Mouse (Mus musculus): ENCODE data around the gene Caly.

Caly gene

DNA sequence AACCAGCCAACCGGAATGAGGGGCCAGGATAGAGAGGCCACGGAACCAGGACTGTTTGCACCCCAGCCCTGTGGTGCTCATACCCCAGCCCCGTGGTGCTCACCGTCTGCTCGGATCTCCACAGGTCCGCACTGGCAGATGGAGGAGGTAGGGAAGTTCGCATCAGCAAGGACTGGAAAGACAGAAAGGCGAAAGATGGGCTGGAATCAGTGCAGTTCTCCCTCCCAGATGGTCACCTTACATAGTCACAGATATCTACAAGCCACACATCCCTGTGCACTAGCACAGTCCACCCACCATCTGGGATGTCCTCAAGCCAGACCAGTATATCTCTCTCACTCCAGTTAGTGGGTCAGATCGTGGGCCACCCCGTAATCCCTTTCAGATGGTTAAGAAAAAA is 19.1 kb upstream of the Caly start:
- POLR2A ChIA-PET: interaction anchor here (0.6 to 8.1 kb wide), 23 partner anchors 9 to 1114 kb away, joined by 3 to 109 read pairs (median 5); partner anchors contain the start of genes Echs1 (in 3 of the 4), Mtg1 (in 3 of the 4), Paox (in 3 of the 4) and Bet1l (in 1 of the 4)
- CTCF ChIA-PET: interaction anchor here in 1 of 4 experiments (0.9 kb wide), 1 partner anchor 39 kb away, joined by 3 read pairs; no protein-coding TSS in a partner anchor

DNA sequence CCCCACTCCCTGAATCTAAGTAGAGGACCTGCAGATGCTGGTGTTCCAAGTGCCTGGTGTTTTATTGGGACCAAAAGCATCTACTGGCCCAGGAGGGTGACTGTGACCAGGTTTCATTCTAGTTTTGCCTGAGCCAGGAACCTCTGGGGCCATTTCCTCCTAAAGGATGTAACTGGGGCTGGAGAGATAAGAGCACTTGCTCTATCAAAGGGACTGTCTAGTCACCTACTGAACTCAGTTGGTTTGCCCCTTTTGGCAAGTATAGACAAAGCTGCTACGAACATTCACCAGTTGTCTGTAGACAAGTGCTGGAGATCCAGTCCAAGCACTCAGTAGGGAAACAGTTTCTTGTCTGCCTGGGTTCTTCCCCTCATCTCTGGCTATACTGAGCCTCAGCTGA is 16.1 kb upstream of the Caly start:
- ChIA-PET POLR2A (interaction anchor here (0.6 to 1.9 kb wide), 8 partner anchors 9 to 142 kb away, joined by 3 to 6 read pairs (median 3); partner anchors contain the start of genes Echs1 (in 2 of the 4), Mtg1 (in 1 of the 4) and Paox (in 1 of the 4)), CTCF (interaction anchor here in 1 of 4 experiments (0.6 kb wide), 1 partner anchor 269 kb away, joined by 3 read pairs; no protein-coding TSS in a partner anchor)

DNA sequence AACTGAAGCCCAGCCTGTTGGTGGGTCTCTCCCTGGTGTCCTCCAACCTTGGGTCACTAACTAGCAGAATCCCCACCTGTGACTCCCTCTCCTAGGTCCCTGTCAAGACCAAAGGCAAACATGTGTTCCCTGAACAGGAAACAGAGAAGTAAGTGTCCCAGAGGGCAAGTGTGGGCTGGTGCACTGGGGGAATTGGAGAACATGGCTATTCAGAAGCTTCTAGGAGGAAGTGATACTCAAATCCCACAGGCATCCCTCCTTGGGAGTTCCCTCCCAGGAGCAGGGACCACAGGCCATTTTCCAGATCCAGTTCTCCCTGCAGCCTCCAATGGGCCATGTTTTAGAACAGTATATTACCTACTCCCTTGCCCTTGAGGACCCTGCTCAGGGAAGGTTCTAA is 13.7 kb upstream of the Caly start:
- ChIA-PET CTCF (no interaction called here), POLR2A (interaction anchor here in 2 of 4 experiments (1.6 to 2.2 kb wide), 2 partner anchors 16 to 29 kb away, joined by 3 to 8 read pairs; no protein-coding TSS in a partner anchor)

DNA sequence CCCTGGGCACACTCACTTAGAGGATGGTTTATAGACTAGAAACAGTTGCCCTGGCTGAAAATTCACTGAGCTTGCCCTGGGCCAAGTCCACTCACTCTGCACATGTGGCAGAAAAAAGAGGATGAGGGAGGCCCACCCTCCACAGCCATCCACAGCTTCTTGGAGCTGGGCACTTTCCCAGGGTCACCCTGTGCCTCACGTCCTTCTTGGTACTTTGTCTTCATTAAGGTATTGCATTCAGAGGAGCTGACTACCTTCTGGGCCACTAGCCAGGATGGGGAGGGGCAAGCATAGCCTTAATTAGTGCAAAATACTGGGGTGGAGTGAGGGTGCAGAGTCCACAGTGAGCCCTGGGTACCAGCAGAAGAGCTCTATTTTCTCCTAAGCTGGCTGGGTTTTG is 13.2 kb upstream of the Caly start:
- POLR2A ChIA-PET: interaction anchor here in 2 of 4 experiments (1.1 to 2.2 kb wide), 3 partner anchors 16 to 30 kb away, joined by 3 to 8 read pairs (median 3); no protein-coding TSS in a partner anchor
- CTCF ChIA-PET: no interaction called here

DNA sequence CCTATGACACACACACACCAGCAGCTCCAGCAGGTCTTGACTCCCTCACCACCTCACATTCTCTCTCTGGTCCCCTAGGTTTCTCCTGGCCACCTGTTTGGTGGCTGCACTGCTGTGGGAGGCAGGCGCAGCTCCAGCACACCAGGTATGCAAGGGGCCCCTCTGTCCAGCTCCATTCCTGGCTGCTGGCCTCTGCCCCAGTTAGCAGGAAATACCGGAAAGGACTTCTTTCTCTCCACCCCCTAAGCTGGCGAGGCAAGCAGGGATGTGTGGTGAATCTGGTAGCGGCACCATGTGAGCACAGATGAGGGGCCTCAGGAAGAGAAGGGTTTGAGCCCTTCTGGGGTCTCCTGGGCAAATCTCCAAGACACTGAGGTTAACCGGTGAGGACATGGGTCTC is 12.6 kb upstream of the Caly start:
- POLR2A ChIA-PET: interaction anchor here in 2 of 4 experiments (1.1 to 2.2 kb wide), 3 partner anchors 17 to 30 kb away, joined by 3 to 8 read pairs (median 3); no protein-coding TSS in a partner anchor
- CTCF ChIA-PET: no interaction called here

DNA sequence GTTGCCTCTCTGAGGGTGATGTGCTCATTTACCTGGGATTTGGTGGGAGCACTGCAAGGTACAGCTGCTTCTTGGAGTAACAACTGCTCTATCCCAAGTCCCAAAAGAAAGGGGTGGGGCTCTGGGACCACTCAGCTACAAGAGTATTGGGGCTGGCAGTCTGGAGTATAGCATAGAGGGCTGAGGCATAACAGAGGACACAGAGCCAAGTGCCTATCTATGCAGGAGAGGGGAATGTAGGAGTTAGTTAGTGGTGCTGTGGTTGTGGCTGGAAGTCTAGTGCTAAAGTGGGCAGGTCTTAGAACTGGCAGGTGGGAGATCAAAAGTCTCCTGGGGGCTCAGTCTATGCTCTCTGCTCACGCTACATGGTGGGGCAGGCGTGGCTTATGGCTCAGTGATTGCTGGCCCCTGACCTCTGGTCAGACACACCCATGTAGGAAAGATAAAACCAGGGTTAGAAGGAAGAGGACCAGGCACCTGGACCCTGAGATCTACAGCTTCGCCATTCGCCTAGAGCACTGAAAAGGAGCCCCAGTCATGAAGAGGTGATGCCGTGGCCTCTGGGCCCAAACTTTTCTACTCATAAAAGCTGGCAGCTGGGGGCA is 10.7 kb upstream of the Caly start, which contains the start of gene Prap1:
Gene Prap1, plus strand, starts transcription at position 472 of the 605 bp plus-strand sequence.
- CTCF ChIA-PET: interaction anchor here in 1 of 4 experiments (0.6 kb wide), 1 partner anchor 389 kb away, joined by 5 read pairs; no protein-coding TSS in a partner anchor
- POLR2A ChIA-PET: interaction anchor here in 2 of 4 experiments (0.7 to 2.5 kb wide), 8 partner anchors 8 to 44 kb away, joined by 3 to 9 read pairs (median 3); partner anchors contain the start of genes Echs1 (in 1 of the 2), Fuom (in 1 of the 2), Mtg1 (in 1 of the 2) and Paox (in 1 of the 2)

DNA sequence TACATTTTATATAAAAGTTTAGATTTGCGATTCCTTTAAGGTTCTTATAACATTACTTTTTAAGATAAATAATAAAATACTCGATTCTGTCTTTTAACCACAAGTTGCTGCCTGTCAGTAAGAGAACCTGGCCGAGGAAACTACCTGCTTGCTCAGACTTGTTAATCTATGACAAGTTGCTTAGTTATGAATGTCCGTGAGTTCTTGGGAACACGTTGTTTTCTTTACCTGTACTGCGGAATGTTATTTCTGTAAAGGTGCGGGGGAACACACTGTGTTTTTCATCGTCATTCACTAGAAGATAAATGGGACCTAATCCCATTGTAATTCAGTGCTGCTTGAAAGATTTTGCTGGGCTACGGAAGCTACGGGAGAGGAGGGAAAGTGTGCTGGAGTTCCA is 8.3 kb upstream of the Caly start:
- ChIA-PET POLR2A (interaction anchor here in 2 of 4 experiments (1.7 to 2.7 kb wide), 3 partner anchors 12 to 26 kb away, joined by 4 to 10 read pairs (median 9); partner anchors contain the start of genes Echs1 (in 2 of the 2), Fuom (in 1 of the 2) and Paox (in 1 of the 2)), CTCF (interaction anchor here in 1 of 4 experiments (0.6 kb wide), 2 partner anchors 31 to 97 kb away, joined by 3 to 12 read pairs; no protein-coding TSS in a partner anchor)

DNA sequence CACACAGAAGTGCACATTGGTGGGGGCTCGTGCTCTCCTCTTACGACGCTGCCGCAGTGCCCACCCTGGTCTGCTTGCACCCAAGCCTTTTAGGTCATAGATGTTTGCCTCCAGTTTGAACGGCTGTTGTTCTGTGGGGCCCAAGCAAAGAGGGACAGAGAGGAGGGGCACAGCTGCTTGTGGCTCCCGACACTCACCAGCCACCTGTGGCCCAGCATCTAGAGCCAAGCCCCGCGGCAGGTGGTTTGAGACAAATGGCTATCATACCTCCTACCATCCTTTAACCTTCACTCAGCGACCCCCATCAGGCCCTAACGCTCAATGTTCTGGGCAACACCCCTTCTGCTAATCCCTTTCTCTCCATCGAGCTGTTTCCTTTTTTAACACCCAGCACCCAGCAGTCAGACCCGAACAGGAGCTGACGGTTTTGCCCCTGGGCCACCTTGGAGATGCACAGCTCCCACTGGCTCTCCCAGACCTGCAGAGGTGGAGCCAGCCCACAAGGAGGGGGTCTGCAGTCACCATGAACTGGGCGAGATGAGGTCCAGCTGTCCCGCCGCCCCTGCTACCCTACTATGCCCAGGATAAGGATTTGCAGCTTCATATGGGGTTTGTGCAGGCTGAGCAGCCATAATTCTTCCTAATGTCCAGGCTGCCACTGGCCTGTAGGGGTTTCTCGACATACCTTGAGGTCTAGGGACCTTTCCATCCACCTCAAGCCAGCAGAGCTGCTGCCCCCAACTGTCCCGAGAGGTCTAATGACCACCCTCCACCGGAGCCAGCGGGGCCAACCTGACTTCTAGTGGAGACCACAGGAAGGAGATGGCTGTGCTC is 723 bp downstream of the Caly start:
- POLR2A ChIA-PET: interaction anchor here in 2 of 4 experiments (0.5 to 1.5 kb wide), 14 partner anchors 8 to 822 kb away, joined by 3 to 6 read pairs (median 3); partner anchors contain the start of genes Mtg1 (in 2 of the 2), Echs1 (in 1 of the 2), Fuom (in 1 of the 2) and Prap1 (in 1 of the 2)
- CTCF ChIA-PET: interaction anchor here in 2 of 4 experiments (0.5 to 1.8 kb wide), 8 partner anchors 59 to 724 kb away, joined by 3 to 7 read pairs (median 4); no protein-coding TSS in a partner anchor

DNA sequence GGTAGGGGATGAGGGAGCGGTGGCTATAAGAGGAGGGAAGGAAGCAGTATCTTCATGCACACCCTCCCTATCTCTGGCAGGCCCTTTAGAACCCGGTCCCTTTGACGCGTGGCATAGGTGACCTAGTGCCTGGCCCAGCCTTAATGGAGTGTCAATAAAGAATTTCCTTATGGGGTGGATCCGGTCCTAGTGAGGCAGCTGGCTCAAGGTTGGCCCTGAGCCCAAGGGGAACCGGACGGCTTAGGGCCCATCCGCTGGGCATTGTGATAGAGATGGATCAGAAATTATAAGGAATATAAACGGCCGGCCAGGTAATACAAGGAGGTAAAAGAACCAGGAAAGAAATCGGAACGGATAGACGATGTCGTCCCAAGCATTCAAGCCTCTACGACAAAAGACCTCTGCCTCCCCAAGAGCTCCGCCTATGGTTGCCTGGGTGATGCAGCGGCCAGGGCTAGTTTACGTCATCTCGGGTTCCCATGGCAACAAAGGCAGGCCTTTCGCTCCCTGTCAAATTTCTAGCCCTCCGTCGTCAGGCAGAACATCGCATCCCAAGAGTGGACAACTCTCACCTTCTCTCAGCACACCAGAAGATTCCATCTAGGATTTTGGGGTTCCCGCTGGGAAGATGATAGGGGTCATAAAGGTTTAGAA is 1.7 kb downstream of the Caly start:
- ChIA-PET POLR2A (interaction anchor here in 2 of 4 experiments (0.6 to 1.9 kb wide), 10 partner anchors 12 to 828 kb away, joined by 3 to 6 read pairs (median 3); partner anchors contain the start of genes Echs1 (in 1 of the 2), Fuom (in 1 of the 2), Mtg1 (in 1 of the 2) and Prap1 (in 1 of the 2)), CTCF (interaction anchor here in 3 of 4 experiments (0.7 to 1.8 kb wide), 9 partner anchors 60 to 823 kb away, joined by 3 to 7 read pairs (median 4); no protein-coding TSS in a partner anchor)

DNA sequence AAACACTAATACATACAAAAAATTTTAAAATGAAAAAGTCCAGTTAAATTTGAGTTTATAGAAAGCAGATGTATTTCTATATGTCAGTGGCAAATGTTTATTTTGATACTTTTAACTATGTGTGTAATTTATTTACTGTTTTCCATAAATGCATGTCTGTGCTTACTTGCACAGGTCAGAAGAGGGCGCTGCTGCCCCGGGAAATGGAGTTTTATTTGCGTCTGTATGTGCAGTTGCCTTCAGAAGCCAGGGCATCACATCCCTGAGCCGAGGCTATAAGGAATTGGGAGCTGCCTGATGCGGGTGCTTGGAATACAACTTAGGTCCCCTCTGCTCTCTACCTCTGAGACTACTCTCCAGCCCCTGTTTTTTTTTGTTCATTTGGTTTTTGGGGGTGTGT is 3.6 kb downstream of the Caly start:
- ChIA-PET POLR2A (no interaction called here), CTCF (interaction anchor here in 3 of 4 experiments (0.5 to 1.0 kb wide), 8 partner anchors 24 to 1223 kb away, joined by 3 to 11 read pairs (median 3); partner anchors contain the start of genes Echs1 (in 1 of the 3) and Fuom (in 1 of the 3))

DNA sequence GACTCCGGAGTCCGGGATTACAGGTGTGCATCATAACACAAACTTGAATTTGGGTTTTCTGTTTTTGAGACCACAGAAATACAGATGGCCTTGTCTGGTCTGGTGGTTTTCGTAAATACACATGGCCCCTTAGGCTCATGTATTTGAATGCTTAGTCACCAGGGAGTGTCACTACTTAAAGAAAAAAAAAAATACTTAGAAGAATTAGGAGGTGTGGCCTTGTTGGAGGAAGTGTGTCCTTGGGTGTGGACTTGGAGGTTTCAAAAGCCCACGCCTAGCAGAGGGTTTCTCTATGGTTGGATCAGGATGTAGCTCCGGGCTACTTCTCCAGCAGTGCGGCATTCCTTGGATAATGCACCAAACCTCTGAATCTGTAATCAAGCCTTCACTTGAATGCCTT is 4.7 kb downstream of the Caly start:
- ChIA-PET POLR2A (interaction anchor here in 2 of 4 experiments (0.6 to 1.6 kb wide), 7 partner anchors 20 to 763 kb away, joined by 3 to 4 read pairs (median 4); partner anchors contain the start of genes Fuom (in 1 of the 2) and Mtg1 (in 1 of the 2)), CTCF (interaction anchor here in 3 of 4 experiments (0.6 to 0.8 kb wide), 3 partner anchors 13 to 994 kb away, joined by 3 to 4 read pairs (median 4); no protein-coding TSS in a partner anchor)

DNA sequence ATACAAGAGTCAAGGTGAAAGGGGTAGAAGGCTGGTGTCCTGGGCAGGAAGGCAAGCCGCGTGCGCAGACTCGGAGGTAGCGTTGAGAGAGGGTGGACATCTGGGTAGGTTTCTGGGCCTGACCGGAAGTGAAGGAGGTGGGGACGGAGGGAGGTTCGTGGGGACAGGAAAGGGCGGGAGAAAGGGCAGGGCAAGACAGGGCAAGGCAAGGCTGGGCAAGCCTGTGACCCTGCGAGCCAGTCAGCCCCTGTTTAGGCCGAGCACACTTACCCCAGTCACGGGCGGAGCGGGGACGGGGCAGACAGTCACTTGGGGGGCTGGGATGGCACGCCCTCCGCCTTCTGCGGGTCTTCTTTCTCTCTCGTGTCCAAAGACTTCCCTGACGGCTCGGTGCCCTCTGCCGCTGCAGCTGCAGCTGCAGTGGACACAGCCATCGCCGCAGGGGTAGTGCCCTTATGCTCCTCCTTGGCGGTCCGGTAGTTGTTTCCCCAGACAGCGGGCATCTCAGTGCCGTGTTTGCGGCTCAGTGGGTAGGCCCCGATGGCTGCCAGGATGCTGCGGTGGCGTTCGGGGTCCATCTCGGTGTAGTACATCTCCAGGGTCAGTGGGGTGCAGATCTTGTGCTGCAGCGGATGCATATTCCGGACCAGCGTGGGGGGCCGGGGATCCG is 12.2 kb downstream of the Caly start:
- POLR2A ChIA-PET: interaction anchor here in 1 of 4 experiments (0.6 kb wide), 1 partner anchor 291 kb away, joined by 3 read pairs; no protein-coding TSS in a partner anchor
- CTCF ChIA-PET: interaction anchor here in 1 of 4 experiments (0.6 kb wide), 1 partner anchor 45 kb away, joined by 3 read pairs; no protein-coding TSS in a partner anchor

DNA sequence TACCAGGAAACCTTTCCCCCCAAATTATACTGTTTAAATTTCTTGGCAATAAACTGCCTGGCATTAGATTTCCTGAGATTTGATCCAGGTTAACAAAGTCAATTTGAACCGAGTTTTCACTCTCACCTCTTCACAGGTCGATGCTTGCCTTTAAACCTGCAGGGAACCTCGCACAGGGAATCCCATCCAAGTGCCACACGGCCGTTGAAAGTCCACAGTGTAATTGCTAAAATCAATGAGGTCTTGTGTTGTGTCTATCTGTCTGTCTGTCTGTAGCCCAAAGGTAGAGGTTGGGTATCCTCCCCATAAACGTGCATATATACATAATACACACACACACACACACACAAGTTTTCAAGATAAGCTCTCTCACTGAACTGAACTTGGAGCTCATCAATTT is 15.0 kb downstream of the Caly start:
- ChIA-PET POLR2A (interaction anchor here in 1 of 4 experiments (1.6 kb wide), 1 partner anchor 9 kb away, joined by 5 read pairs; no protein-coding TSS in a partner anchor), CTCF (interaction anchor here in 1 of 4 experiments (0.8 kb wide), 1 partner anchor 8 kb away, joined by 3 read pairs; no protein-coding TSS in a partner anchor)

DNA sequence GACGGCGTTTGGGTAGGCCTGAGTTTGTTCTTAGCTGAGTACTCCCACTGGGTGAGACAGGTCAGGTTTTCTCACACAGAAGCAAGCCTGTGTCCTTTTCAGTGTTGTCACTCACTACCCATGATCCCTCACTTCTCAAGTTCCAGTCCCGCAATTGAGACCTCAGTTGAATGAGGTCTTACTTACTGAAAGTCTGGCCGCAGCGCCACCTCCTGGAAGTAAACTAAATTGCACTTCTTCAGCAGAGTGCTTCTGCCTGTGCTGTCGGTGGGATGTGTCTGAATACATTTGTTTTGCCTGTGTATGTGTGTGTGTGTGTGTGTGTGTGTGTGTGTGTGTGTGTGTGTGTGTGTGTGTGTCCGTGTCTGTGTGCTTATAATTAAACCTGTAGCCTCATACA is 19.3 kb downstream of the Caly start:
- POLR2A ChIA-PET: interaction anchor here (0.6 to 1.9 kb wide), 9 partner anchors 10 to 152 kb away, joined by 3 to 5 read pairs (median 4); partner anchors contain the start of genes Echs1 (in 2 of the 4), Msx3 (in 1 of the 4) and Paox (in 1 of the 4)
- CTCF ChIA-PET: interaction anchor here (0.6 to 3.4 kb wide), 31 partner anchors 11 to 1698 kb away, joined by 3 to 17 read pairs (median 4); partner anchors contain the start of genes Msx3 (in 3 of the 4) and 6430531B16Rik (in 1 of the 4)

DNA sequence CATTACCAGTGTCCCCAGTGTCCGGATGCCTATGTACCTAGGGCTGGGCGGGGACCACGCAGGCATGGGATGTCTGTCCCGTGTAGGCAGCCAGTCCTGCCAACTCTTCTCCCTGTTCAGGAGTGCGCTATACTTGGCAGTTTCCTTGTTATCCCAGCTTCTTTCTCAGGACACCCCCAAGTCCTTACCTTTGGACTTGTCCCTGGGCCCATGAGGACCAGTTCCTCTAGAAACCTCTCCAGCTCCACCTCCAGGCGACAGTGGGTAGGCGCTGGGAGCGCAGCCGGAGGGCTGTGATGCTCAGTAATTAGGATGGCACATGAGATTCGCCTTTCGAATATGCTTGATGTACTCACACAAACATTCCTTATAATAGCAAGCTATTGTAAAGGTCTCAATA is 20.0 kb downstream of the Caly start:
- CTCF ChIA-PET: interaction anchor here (0.6 to 3.4 kb wide), 23 partner anchors 12 to 446 kb away, joined by 3 to 17 read pairs (median 5); partner anchors contain the start of gene Msx3 (in 2 of the 4)
- POLR2A ChIA-PET: interaction anchor here in 2 of 4 experiments (0.9 to 2.5 kb wide), 7 partner anchors 11 to 64 kb away, joined by 3 to 10 read pairs (median 4); partner anchors contain the start of genes Msx3 (in 1 of the 2) and Tubgcp2 (in 1 of the 2)

DNA sequence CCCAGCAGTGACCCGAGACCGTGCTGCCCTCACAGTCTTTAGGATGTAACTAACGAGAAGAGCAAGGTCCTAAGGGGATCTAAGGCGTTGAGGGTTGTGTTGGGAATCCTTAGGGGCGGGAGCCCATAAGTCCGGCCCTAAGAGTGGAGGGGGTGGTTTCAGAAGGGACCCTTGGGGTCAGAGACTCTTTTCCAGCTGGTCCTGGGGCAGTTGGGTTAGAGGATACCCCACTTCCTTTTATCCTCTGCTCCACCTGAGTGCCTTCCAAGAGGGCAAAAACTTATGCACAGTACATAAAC is 20.6 kb downstream of the Caly start:
- ChIA-PET POLR2A (interaction anchor here in 2 of 4 experiments (0.9 to 2.5 kb wide), 7 partner anchors 11 to 64 kb away, joined by 3 to 10 read pairs (median 4); partner anchors contain the start of genes Msx3 (in 2 of the 2) and Tubgcp2 (in 1 of the 2)), CTCF (interaction anchor here (0.6 to 3.4 kb wide), 20 partner anchors 12 to 447 kb away, joined by 3 to 17 read pairs (median 6); partner anchors contain the start of gene Msx3 (in 2 of the 4))

All from embryonic stem cell, embryonic (primary cell).